Mouse (Mus musculus): Measurements from ENCODE around the gene Plch1. TPM values are rescaled to one million over a fixed set of nuclear protein-coding genes. Genes with fewer than 3 reads are reported as not detected.

Plch1 gene
- 34.0 and 34.4 TPM in 2 replicates for polyA plus RNA-seq (2016; fragmentation: Nextera tagmentation; extraction: Ambion mirVana)

DNA sequence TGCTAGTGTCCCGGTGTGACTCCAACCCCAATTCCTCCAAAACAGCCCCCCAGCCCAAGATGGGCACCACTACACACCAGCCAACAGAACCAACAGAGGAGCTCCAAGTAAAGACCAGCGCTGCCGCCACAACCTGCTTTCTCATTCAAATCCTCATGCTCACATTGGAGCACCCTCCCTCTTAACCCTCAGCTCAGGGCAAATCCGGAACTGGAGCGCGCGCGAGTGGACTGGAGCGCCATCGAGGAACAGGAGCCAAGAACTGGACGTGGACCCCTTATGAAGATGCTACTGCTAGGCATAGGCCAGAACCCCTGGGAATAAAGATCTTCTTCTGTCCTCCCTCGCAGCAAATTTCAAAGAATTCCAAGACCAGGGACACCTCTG lies at the start of gene Plch1:
Gene Plch1 (minus strand): TSS at position 164 of the 387 bp plus-strand sequence.
- peak; percentile 76 for ATAC-seq (ENCODE audit: low FRiP score, low read depth)
- WGBS: under 1% methylated on average over 12 of the region's 12 CpGs
- no peaks in the 10 kb centered on the region for H3K36me3 ChIP-seq
- peak within 1 kb of the TSS; percentile 95 for H3K27ac ChIP-seq (replicated peaks)
- H3K4me1 ChIP-seq: peaks cover 33% of the 10 kb centered on the region
- peak within 1 kb of the TSS; percentile 76 for H3K4me2 ChIP-seq (replicated peaks)
- no peaks in the 10 kb centered on the region for H3K9me3 ChIP-seq
- peak within 1 kb of the TSS; percentile 84 for H3K4me3 ChIP-seq
- no peaks in the 10 kb centered on the region for H3K27me3 ChIP-seq
- H3K9ac ChIP-seq (replicated peaks): peak within 1 kb of the TSS; percentile 83

GRCm38 (mm10) chr3:63941204-63941850 lies 42.1 kb upstream of the Plch1 start:
- ATAC-seq (ENCODE audit: low FRiP score, low read depth): no peak
- Histone ChIP-seq H3K36me3 (no peaks in the 10 kb centered on the region), H3K27me3 (no peaks in the 10 kb centered on the region)

DNA sequence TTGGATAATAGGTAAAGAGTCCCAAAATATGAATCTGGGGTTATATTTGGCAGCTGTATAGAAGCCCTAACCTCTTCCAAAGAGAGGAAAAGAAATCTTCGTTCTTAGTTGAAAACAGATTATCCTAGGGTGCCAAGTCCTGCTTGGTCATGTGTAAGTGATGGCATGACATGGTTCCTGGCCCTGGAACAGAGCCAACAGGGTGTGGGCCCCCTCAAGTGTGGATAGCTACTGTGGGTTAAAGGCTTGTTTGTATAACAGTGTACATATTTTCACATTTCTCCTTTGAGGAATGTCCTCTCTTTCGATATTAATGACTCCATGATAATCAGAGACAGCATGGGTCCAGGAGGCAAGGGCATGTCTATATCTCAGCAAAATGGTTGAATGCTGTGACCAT lies 39.7 kb upstream of the Plch1 start:
- no peak overlapping the region for H3K27ac ChIP-seq (replicated peaks)
- H3K36me3 ChIP-seq: no peaks in the 10 kb centered on the region
- H3K9ac ChIP-seq (replicated peaks): no peak overlapping the region
- H3K27me3 ChIP-seq: no peaks in the 10 kb centered on the region
- H3K9me3 ChIP-seq: no peaks in the 10 kb centered on the region
- H3K4me1 ChIP-seq: no peaks in the 10 kb centered on the region
- WGBS: 94% methylated on average over 2 of the region's 2 CpGs
- no peak overlapping the region for H3K4me2 ChIP-seq (replicated peaks)
- no peak for ATAC-seq (ENCODE audit: low FRiP score, low read depth)
- H3K4me3 ChIP-seq: no peak overlapping the region

More at GRCm38 (mm10) chr3:63941204-63941850, 42.1 kb upstream of the Plch1 start:
- Histone ChIP-seq H3K4me1 (no peaks in the 10 kb centered on the region), H3K27ac (replicated peaks) (no peak overlapping the region), H3K9me3 (no peaks in the 10 kb centered on the region), H3K4me2 (replicated peaks) (no peak overlapping the region), H3K4me3 (no peak overlapping the region), H3K9ac (replicated peaks) (no peak overlapping the region)
- WGBS: 86% methylated on average over 2 of the region's 2 CpGs

DNA sequence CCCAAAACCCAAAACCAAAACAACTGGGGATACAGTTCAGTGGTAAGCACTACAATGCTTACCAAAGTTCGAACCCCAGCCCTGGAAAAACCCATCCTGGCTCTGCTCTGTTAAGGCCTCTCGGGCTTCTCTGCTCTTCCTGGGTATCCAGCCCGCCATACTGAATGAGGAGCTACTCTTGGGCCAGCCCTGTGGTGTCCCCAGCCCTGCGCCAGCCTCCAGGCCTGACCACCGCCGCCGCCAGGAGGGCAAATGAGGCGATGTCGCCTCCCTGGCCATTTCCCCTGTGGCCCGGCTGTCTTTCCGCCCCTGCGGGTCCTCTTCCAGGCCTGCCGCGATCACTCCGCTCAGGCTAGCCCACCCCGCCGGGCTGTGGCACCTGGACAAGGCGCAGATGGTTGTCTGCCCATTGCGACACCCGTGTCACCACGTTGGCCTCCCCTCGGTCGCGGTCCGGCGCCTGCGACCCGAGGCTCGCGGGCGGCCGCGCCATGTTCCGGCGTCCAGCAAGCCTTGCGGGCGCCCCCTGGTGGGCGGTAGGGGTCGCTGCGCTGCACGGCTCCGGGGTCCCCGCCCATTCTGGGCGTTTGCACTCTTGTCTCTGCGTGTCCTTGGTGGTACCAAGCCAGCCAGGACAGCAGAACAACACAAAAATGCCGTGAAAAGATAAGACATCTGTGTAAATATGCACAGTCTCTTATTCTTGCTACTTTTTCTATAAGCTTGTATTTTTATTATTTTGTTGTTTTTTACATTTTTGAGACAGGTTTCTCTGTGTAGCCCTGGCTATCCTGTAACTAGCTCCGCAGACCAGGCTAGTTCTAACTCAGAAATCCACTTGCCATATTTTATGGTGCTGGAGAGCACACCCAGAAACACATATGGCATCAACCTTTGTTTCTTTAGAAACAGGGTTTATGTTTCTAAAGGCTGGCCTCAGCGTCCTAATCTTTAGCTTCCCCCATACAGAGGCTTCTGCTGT lies 29.9 kb upstream of the Plch1 start, which contains the start of gene E130311K13Rik:
Gene E130311K13Rik (minus strand): TSS at position 595 of the 982 bp plus-strand sequence.
- H3K9me3 ChIP-seq: no peaks in the 10 kb centered on the region
- ATAC-seq (ENCODE audit: low FRiP score, low read depth): peak; percentile 98
- no peaks in the 10 kb centered on the region for H3K4me1 ChIP-seq
- H3K4me2 ChIP-seq (replicated peaks): peak within 1 kb of the TSS; percentile 69
- 4% methylated on average over 46 of the region's 48 CpGs for WGBS
- peak within 1 kb of the TSS; percentile 81 for H3K27ac ChIP-seq (replicated peaks)
- no peaks in the 10 kb centered on the region for H3K36me3 ChIP-seq
- H3K4me3 ChIP-seq: peak within 1 kb of the TSS; percentile 70
- H3K9ac ChIP-seq (replicated peaks): peak within 1 kb of the TSS; percentile 89
- H3K27me3 ChIP-seq: no peaks in the 10 kb centered on the region

DNA sequence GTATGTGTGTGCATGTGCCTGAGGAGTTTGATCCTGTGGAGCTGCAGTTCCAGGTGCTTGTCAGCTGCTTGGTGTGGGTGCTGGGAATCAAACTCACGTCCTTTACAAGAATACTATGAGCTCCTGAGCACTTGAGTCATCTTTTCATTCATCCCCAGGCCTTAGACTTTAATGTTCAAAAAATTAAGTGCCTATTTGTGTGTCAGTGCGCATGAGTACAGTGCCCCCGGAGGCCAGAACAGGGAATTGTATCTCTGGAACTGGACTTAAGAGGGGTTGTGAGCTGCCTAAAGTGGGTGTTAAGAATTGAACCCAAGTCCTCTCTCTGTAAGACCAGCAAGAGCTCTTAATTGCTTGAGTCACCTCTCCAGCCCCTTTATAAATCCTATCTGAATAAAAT lies 20.4 kb upstream of the Plch1 start:
- Histone ChIP-seq H3K9me3 (no peaks in the 10 kb centered on the region), H3K9ac (replicated peaks) (no peak overlapping the region), H3K36me3 (no peaks in the 10 kb centered on the region), H3K27ac (replicated peaks) (no peak overlapping the region), H3K4me1 (no peaks in the 10 kb centered on the region), H3K4me2 (replicated peaks) (no peak overlapping the region), H3K27me3 (no peaks in the 10 kb centered on the region), H3K4me3 (no peak overlapping the region)
- ATAC-seq (ENCODE audit: low FRiP score, low read depth): peak; percentile 49; the same call in 1 of the 2 replicates
- 63% methylated on average over 3 of the region's 3 CpGs for WGBS

DNA sequence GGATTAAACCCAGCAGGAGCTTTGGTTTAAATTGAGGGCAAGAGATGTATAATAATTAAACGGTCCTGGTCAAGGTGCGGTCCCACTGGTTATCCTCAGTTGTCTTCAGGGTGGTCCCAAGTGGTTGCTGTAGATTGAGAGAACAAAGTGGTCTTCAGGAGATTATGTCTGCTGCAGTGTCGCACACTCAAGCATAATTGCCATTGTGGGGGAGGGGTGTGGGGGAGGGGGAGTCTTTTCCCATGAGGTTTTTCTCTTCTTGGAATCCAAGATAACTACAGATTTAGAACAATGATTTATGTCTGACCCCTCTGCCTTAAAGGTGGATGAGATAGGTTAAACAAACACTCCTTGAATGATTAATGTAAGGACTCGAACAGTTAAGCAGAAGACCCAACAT lies 11.0 kb upstream of the Plch1 start:
- Histone ChIP-seq H3K36me3 (no peaks in the 10 kb centered on the region), H3K4me3 (no peak overlapping the region), H3K27ac (replicated peaks) (no peak overlapping the region), H3K9me3 (no peaks in the 10 kb centered on the region), H3K4me2 (replicated peaks) (no peak overlapping the region), H3K9ac (replicated peaks) (no peak overlapping the region), H3K27me3 (no peaks in the 10 kb centered on the region), H3K4me1 (peaks cover 1% of the 10 kb centered on the region; the same call in 1 of the 2 replicates)
- WGBS: 74% methylated on average over 4 of the region's 4 CpGs
- no peak for ATAC-seq (ENCODE audit: low FRiP score, low read depth)

DNA sequence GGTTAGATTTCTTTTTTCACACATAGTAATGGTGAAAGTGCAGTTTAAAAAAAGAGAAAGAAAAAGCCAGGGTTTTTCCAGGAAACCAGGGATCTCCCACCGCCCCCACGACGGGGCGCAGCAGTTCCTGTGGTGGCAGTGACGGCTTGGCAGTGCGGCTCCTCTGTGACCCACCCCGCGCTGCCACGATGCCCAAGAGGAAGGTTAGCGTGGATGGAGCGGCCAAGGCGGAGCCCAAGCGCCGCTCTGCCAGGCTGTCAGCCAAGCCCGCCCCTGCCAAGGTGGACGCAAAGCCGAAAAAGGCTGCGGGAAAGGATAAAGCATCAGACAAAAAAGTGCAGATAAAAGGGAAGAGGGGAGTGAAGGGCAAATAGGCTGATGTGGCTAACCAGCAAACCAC lies 6.0 kb upstream of the Plch1 start:
- no peak overlapping the region for H3K27ac ChIP-seq (replicated peaks)
- WGBS: 1% methylated on average over 18 of the region's 18 CpGs

DNA sequence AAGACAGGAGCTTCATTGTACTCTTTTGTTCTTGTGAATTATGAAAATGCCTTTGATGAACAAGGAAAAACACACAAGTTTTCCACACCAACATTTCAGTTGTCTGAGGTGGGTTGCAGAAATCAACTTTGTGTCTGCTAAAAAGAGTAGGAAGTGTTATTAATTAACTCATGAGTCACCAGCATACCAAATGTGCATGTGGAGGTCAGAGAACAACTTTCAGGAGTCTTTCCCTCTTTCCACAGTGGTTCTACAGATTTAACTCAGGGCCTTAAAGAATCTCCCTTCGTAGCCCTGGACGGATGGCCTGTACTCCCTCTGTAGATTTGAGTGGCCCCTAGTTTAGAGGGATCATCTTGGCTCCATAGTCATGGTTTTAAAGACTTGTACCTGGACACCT lies 4.9 kb upstream of the Plch1 start:
- H3K4me2 ChIP-seq (replicated peaks): no peak overlapping the region
- no peaks in the 10 kb centered on the region for H3K27me3 ChIP-seq
- no peak overlapping the region for H3K27ac ChIP-seq (replicated peaks)
- no peaks in the 10 kb centered on the region for H3K36me3 ChIP-seq
- H3K9me3 ChIP-seq: no peaks in the 10 kb centered on the region
- no peak overlapping the region for H3K4me3 ChIP-seq
- peaks cover 11% of the 10 kb centered on the region for H3K4me1 ChIP-seq
- WGBS: 81% methylated on average over 2 of the region's 2 CpGs
- H3K9ac ChIP-seq (replicated peaks): no peak overlapping the region
- ATAC-seq (ENCODE audit: low FRiP score, low read depth): no peak

More for the DNA sequence above, 6.0 kb upstream of the Plch1 start:
- H3K9ac ChIP-seq (replicated peaks): peak overlapping the region; percentile 42
- ATAC-seq (ENCODE audit: low FRiP score, low read depth): no peak
- no peaks in the 10 kb centered on the region for H3K27me3 ChIP-seq
- H3K4me1 ChIP-seq: peaks cover 6% of the 10 kb centered on the region
- H3K9me3 ChIP-seq: no peaks in the 10 kb centered on the region
- peak overlapping the region; percentile 59 for H3K4me2 ChIP-seq (replicated peaks)
- H3K4me3 ChIP-seq: peak overlapping the region; percentile 35
- no peaks in the 10 kb centered on the region for H3K36me3 ChIP-seq

DNA sequence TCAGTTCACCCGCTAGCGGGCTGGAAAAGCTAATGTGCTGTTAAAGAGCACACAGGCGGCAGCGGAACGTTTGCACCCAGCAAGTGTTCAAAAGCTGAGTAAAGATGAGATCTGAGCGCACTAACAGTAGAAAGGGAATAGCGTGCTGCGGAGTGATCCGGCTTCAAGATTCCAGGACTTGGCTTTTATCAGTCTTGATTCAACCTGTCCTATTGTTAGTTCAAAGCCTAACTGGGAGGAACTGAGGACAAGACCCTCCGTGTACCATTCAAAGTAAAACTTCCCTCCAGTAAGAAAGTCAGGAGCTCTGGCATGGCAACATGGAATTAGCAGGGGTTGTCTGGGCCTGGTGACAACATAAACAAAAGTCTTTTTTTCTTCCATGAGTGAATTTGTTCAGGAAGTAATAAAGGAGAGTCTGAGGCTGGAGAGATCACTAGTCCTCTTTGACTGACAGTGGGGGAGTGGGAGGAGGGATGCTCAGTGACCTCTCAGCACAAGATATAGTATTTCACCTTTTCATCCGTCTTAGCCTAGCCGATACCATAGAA lies 824 bp upstream of the Plch1 start:
- Histone ChIP-seq H3K4me1 (peaks cover 33% of the 10 kb centered on the region), H3K27me3 (no peaks in the 10 kb centered on the region), H3K4me2 (replicated peaks) (peak overlapping the region; percentile 76), H3K4me3 (peak overlapping the region; percentile 84), H3K9ac (replicated peaks) (no peak overlapping the region), H3K9me3 (no peaks in the 10 kb centered on the region), H3K36me3 (no peaks in the 10 kb centered on the region), H3K27ac (replicated peaks) (peak overlapping the region; percentile 95)
- WGBS: under 1% methylated on average over 12 of the region's 12 CpGs
- ATAC-seq (ENCODE audit: low FRiP score, low read depth): peak; percentile 12

DNA sequence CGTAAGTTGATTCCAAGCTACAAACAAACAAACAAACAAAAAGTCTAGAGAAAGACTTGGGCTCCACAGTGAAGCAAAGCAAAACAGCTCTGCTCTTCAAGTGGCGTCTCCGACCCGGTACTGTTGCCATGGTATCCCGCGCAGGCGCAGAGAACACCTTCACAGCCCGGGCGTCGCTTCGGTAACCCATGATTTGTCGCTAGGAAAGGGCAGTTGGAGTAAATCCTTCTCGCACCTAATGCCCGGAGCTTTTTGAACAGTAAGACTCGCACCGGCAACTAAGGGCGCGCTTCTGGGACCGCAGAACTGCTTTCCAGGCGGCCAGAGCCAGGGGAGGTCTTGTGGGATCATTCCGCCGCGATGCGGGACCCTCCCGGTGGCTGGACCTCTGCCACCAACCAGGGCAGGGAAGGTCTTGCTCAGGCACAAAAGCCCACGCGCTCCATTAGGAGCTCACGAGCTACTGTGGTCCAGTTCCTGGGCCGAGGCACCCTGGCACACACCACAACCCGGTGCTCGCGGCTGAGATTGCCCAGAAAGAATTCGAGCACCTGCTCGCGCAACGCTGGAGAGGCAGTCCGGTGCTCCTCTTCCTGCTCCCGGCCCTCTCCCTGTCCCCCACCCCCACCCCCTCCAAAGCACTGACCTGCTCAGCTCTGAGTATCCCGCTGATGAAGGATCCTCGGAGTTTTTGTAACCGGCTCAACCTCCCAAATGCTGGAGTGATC lies 527 bp downstream of the Plch1 start:
- WGBS: 1% methylated on average over 39 of the region's 41 CpGs
- H3K9me3 ChIP-seq: no peaks in the 10 kb centered on the region
- H3K4me2 ChIP-seq (replicated peaks): peak overlapping the region; percentile 76
- no peaks in the 10 kb centered on the region for H3K36me3 ChIP-seq
- H3K4me3 ChIP-seq: peak overlapping the region; percentile 84
- H3K27me3 ChIP-seq: no peaks in the 10 kb centered on the region
- peaks cover 33% of the 10 kb centered on the region for H3K4me1 ChIP-seq
- H3K9ac ChIP-seq (replicated peaks): peak overlapping the region; percentile 83
- ATAC-seq (ENCODE audit: low FRiP score, low read depth): peak; percentile 81
- H3K27ac ChIP-seq (replicated peaks): peak overlapping the region; percentile 95

DNA sequence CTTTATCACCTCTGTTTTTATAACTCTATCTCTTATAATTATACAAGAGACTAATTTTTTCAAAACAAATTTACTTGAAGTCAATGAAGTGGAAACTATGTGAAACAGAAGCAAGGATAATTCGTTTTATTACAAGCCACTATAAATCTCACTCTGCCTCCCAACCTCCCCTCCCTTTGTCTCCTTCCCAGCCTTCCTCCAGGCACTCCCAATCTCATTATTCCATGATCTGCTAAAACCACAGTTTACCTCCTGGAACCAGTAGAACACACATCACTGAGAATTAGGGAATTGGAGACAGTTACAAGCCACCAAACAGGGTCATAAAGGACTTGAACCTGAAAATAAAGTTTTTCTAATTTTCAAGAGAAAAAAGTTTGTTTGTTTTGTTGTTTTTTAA lies 2.1 kb downstream of the Plch1 start:
- H3K9ac ChIP-seq (replicated peaks): peak overlapping the region; percentile 41; the same call in 1 of the 2 replicates

More for the DNA sequence above, 2.1 kb downstream of the Plch1 start:
- 16% methylated on average over 1 of the region's 1 CpGs for WGBS
- no peak for ATAC-seq (ENCODE audit: low FRiP score, low read depth)
- peak overlapping the region; percentile 30; the same call in 1 of the 2 replicates for H3K27ac ChIP-seq (replicated peaks)
- H3K9me3 ChIP-seq: no peaks in the 10 kb centered on the region
- H3K27me3 ChIP-seq: no peaks in the 10 kb centered on the region
- peak overlapping the region; percentile 76 for H3K4me2 ChIP-seq (replicated peaks)
- no peaks in the 10 kb centered on the region for H3K36me3 ChIP-seq
- peak overlapping the region; percentile 84 for H3K4me3 ChIP-seq
- H3K4me1 ChIP-seq: peaks cover 33% of the 10 kb centered on the region
